14 mouse cellular contexts compared by ENCODE assay signal in genomic region chr7:94268665-94269320, GRCm38 (mm10).
"Had no signal": no experiment of that assay in that cellular context is flagged by ENCODE, and none has a peak within 500 bp of the region (broad histone marks: within the 10 kb centered on the region; RNA-seq: fewer than 3 reads in every experiment).

No protein-coding gene starts in this region.

- H3K27ac ChIP-seq: limb, embryonic 13.5 days; liver, embryonic 14.5 days; midbrain, embryonic 13.5 days; neural tube, embryonic 12.5 days had no signal

- ATAC-seq: midbrain, embryonic 13.5 days had no signal

- H3K27me3 ChIP-seq: limb, embryonic 13.5 days; midbrain, embryonic 13.5 days; neural tube, embryonic 12.5 days had no signal

- H3K9me3 ChIP-seq: limb, embryonic 13.5 days; midbrain, embryonic 13.5 days; neural tube, embryonic 12.5 days had no signal

- H3K36me3 ChIP-seq: limb, embryonic 13.5 days; midbrain, embryonic 13.5 days; neural tube, embryonic 12.5 days had no signal

- H3K4me2 ChIP-seq: limb, embryonic 13.5 days; midbrain, embryonic 13.5 days; neural tube, embryonic 12.5 days had no signal

- H3K4me3 ChIP-seq: limb, embryonic 13.5 days; midbrain, embryonic 13.5 days; myocyte; neural tube, embryonic 12.5 days had no signal

- H3K9ac ChIP-seq: limb, embryonic 13.5 days; liver, embryonic 14.5 days; midbrain, embryonic 13.5 days; neural tube, embryonic 12.5 days had no signal

- H3K4me1 ChIP-seq: limb, embryonic 13.5 days; midbrain, embryonic 13.5 days; neural tube, embryonic 12.5 days had no signal

- DNase-seq: kidney, postnatal 10 days; kidney, postnatal 4 days; left cerebral cortex, postnatal 4 days; lung, adult 18-20 months; right cerebral cortex, adult 18-20 months; right cerebral cortex, postnatal 25 days; spleen, adult 18-20 months; thymus, adult 18-20 months; thymus, postnatal 14 days had no signal
